Mouse (Mus musculus) right cerebral cortex, postnatal 14 days (tissue): Measurements from ENCODE around the gene Ccdc54.

Source experiments
- DNase-seq: peaks from one replicate; pipeline ENCODE4 v3.0.0; 2022

Gene Ccdc54

DNA sequence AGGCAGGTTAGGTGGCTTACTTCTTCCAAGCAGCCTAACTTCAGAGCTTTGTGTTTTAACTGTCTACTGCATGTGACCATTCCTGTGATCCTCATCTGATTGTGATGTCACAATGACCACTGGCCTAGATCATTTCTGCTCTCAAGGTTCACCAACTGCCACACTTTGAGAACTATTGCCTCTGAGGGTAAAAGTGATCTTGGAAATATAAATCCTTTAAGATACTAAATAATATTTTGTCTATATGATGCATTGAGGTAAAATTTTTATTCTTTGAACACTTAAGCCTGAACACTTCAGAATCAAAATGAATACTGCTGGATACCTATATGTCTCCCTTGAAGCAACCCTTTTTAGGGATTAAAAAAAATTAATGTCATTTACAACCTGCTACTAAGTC lies at the start of gene Ccdc54:
Gene Ccdc54, minus strand, starts transcription at position 101 of the 400 bp plus-strand sequence.
- no peak for DNase-seq

DNA sequence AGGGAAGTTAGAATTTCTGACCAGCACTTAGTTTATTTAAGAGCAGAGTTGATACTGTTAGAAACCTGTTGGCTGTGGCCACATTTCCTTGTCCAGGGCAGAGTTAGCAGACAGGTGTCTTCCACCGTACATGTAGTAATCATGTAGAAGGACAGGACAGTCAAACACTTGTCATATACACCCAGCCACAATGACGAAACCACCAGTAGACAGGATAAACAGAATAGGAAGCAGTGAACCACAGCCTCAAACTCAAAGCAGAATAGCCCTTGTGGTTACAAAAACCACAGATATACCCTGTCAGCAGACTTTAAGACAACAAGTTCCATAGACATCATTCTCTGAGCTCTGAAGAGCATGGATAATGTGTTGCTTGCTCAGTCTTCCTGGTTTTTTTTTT lies 41.6 kb upstream of the Ccdc54 start:
- no peak for DNase-seq

DNA sequence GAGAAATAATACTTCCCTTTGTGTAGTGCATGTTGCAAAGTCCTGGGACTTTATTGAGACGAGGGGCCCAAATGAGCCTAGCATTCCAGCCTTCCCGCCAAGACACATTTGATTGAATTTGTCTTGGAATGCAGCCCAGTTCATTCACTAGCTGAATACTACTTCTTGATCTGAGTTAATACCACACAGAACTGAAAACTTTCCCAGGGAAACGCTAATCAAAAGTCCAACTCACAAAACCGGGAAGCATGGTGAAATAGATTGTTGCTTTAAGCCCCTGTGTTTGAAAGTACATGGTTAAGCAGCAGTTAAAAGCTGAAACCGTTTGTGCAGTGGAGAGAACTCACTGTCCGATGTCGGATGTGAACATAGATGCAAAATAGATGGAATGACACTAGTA lies 24.6 kb upstream of the Ccdc54 start:
- DNase-seq, result no peak

- no peak for DNase-seq
Observed at GRCm38 (mm10) chr16:50612944-50613343, 22.0 kb upstream of the Ccdc54 start.

DNA sequence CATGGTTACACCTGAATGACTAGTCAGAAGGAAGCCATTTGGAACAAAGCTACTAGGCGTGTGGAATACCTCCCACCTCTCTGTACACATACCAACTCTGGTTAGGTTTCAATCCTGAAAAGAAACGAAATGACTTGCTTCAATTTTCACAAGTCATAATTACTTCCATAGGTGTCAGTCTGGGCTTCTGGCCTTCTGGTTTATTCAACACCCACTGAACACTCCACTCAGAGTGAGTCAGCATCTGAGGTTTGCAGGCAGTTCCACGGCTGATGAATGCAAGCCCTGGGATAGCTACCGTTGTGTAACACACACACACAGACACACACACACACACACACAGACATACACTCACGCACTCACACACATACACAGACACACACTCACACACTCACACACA lies 19.6 kb upstream of the Ccdc54 start:
- peak; percentile 5 for DNase-seq

- peak; percentile 5 for DNase-seq
Observed at GRCm38 (mm10) chr16:50607776-50608562, 17.0 kb upstream of the Ccdc54 start.

GRCm38 (mm10) chr16:50604826-50605225 lies 13.9 kb upstream of the Ccdc54 start:
- DNase-seq, result no peak

GRCm38 (mm10) chr16:50601947-50602346 lies 11.0 kb upstream of the Ccdc54 start:
- DNase-seq, result no peak

GRCm38 (mm10) chr16:50600665-50601064 lies 9.7 kb upstream of the Ccdc54 start:
- DNase-seq, result no peak

- no peak for DNase-seq
Observed at GRCm38 (mm10) chr16:50596679-50597078, 5.7 kb upstream of the Ccdc54 start.

- DNase-seq, result no peak
Observed at GRCm38 (mm10) chr16:50596171-50596570, 5.2 kb upstream of the Ccdc54 start.

DNA sequence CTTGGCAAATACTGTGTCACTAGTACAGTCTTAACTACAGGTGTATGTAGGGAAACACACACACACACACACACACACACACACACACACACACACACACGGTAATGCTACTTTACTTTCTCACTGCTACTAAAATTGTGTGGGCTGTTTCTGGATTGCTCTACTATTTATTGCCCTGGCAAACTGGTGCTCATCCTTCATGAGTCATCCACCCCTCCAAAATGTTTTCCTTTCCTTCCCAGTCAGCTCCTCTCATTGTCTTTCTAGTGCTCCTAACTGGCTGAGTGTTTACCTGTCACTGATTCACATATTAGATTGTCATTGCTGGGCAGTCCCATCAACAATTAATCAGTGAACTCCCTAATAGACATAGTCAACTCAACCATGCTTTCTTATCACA lies 3.9 kb upstream of the Ccdc54 start:
- no peak for DNase-seq

- DNase-seq, result no peak
Observed at GRCm38 (mm10) chr16:50593361-50593760, 2.4 kb upstream of the Ccdc54 start.

- DNase-seq, result no peak
Observed at GRCm38 (mm10) chr16:50589574-50590151, 1.3 kb downstream of the Ccdc54 start.

DNA sequence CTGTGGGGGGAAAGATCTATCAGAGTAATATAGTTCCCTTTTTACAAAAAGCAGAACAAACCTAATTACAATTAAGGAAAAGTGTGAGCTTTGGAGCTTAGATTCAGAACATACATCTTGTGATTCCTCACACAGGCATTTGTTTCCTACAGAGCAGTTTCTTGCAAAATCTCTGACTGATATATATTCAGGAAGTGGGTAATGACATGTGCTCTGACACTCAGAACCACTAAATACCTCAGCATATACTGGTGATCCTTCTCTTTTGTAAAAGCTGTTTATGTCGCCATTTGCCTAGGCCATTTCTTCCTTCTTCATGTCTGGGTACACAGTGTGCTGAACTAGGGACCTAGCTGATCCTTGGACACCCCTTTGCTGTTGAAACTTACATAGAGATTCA lies 2.8 kb downstream of the Ccdc54 start:
- DNase-seq, result no peak

DNA sequence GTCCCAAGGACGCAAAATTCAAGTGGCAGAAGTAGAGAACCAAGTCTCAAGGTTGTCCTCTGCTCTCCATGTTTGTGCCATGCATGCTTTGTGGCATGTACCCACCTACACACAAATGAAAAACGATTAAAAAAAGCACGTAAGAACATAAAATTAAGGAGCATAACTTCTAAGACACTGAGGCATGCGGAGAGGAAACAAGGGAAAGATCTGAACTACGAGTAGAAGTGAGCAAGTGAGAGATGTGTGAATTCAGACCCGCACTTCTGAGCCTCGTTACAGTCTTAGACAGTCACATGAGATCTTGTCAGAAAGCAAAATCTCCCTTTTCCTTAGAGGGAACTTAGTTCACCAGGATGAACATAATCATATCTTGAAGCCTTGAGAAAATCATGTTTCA lies 3.8 kb downstream of the Ccdc54 start:
- no peak for DNase-seq

DNA sequence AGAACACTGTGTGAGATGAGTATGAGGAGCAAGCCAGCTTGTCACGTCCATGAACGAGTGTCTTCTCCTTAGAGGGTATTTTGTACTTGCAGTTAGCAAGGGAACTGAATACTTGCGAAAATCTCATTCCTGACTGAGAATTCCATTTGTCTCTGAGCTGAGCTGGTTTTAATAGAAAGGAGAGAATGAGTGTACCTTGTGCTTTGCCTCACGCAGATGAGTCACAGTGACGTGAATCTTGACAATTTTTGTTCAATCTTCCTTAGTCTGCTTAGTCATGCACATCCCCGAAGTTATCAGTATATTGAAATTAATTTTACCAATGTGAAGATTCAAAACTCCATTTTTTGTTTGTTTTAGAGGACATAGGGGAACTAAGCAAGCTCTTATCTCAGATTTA lies 12.6 kb downstream of the Ccdc54 start:
- no peak for DNase-seq

DNA sequence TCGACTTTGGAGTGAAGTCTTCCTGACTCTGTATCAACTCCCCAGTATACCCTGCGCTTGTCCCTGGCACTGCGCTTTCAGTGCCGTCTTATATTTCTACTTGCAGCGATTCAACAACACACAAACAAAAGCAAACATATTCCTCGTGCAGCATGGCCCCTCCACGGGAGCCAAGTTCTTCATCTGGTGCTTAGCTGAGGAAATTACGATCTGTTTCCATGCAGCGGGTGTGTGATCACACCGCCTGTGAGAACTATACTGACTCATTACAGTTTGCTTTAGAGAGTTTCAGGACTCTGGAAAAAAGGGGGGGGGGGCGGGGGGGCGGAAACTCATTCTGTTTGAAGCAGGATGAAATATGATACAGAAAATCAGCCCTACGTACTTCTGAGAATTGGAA lies 18.4 kb downstream of the Ccdc54 start:
- DNase-seq, result no peak

- DNase-seq, result no peak
Observed at GRCm38 (mm10) chr16:50559163-50559771, 31.7 kb downstream of the Ccdc54 start.

DNA sequence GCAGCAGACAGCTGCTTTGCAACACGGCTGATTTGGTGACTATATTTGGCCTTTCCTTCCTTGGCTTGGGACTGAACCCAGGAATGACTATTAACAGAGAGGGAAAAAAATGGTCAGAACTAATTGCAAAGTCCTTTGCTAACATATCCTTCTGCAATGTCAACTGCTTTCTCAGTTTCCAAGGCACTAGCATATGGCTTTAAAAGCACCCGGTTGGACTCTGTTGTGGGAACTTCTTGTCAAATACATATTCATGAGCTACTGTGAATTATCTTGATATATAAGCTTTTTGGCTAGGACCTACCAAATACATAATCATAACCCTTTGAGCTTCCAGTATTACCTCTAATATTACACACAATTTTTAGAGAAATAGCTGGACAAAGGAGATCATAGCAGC lies 37.1 kb downstream of the Ccdc54 start:
- no peak for DNase-seq

- DNase-seq, result no peak
Observed at GRCm38 (mm10) chr16:50551871-50552528, 39.0 kb downstream of the Ccdc54 start.

- no peak for DNase-seq
Observed at GRCm38 (mm10) chr16:50550927-50551326, 40.0 kb downstream of the Ccdc54 start.

DNA sequence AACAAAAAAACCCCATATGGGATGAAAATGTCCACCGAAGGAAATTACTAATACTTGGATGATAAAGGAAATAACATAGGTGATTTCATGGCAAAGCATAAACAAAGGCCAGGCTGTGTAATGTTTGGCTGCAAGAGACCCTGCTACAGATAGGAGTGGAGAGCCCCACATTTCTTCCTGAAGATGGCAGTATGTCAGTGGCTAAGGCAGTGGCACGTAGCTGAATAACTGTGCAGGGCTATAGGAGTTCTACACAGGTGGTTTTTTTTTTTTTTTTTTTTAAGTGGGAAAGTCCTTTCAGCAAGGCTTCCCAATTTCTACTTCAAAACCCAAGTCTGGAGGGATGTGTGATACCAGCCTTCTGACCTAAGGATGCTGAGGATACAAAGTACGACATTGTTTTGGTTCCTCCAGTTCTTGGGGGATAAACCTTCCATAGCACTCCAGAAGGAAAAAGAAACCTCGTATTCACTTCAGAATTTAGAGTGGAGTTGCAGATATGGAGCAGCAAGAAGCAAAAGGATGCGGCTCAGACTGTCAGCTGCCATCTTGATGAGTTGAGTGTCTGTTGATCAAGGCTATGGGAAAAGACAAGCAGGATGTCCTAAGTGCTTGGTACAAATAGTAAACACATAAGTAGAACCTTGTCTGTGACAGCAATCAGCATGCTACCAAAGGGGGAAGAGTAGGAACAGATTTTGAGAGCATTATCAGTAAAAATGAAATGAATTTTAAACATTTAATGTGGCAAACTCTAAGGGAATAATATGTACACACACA lies 48.2 kb downstream of the Ccdc54 start:
- no peak for DNase-seq
